Mouse (Mus musculus): ENCODE results near the gene Ppa1. TPM values are rescaled to one million over a fixed set of nuclear protein-coding genes. Genes with fewer than 3 reads are reported as not detected.

The Ppa1 gene
- polyA plus RNA-seq, 1 experiment from 2014 or later, result 156 TPM

DNA sequence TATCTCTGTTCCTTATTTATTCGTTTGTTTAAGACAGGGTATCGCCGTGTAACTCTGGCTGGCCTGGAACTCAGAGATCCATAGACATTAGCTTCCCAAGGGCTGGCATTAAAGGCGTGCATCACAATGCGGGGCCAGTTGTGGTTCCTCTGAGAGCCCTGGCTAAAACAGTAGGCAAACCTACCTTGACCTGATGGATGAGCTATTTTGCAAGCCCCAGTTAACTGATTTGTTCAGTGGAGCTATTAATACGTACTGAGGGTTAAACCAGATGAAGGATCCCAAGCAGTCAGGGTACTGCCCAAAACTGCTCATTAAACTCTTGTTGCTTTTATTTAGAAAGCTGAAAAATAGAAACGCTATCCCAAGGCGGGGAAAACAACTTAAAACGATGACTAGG, 31.2 kb downstream of the Ppa1 start:
- no peak for ATAC-seq (ENCODE audit: insufficient read depth, low FRiP score)
- WGBS, result 29% methylated on average over 9 of the region's 9 CpGs
- H3K4me1 ChIP-seq (ENCODE audit: control insufficient read depth, insufficient read depth, low read length), result peaks cover 11% of the 10 kb centered on the region
- H3K4me3 ChIP-seq (replicated peaks; ENCODE audit: low read length), result peak overlapping the region; percentile 94
- H3K27me3 ChIP-seq (ENCODE audit: control insufficient read depth, insufficient read depth, low read length), result no peaks in the 10 kb centered on the region
- peak overlapping the region; percentile 71 for H3K4me2 ChIP-seq (ENCODE audit: low read depth, low read length)
- H3K27ac ChIP-seq (ENCODE audit: low read length), result peak overlapping the region; percentile 91
- no peaks in the 10 kb centered on the region for H3K9me3 ChIP-seq (replicated peaks; ENCODE audit: control insufficient read depth, low read length)
- H3K9ac ChIP-seq (ENCODE audit: low read length), result peak overlapping the region; percentile 84
- H3K36me3 ChIP-seq (ENCODE audit: control insufficient read depth, insufficient read depth, low read length), result no peaks in the 10 kb centered on the region

DNA sequence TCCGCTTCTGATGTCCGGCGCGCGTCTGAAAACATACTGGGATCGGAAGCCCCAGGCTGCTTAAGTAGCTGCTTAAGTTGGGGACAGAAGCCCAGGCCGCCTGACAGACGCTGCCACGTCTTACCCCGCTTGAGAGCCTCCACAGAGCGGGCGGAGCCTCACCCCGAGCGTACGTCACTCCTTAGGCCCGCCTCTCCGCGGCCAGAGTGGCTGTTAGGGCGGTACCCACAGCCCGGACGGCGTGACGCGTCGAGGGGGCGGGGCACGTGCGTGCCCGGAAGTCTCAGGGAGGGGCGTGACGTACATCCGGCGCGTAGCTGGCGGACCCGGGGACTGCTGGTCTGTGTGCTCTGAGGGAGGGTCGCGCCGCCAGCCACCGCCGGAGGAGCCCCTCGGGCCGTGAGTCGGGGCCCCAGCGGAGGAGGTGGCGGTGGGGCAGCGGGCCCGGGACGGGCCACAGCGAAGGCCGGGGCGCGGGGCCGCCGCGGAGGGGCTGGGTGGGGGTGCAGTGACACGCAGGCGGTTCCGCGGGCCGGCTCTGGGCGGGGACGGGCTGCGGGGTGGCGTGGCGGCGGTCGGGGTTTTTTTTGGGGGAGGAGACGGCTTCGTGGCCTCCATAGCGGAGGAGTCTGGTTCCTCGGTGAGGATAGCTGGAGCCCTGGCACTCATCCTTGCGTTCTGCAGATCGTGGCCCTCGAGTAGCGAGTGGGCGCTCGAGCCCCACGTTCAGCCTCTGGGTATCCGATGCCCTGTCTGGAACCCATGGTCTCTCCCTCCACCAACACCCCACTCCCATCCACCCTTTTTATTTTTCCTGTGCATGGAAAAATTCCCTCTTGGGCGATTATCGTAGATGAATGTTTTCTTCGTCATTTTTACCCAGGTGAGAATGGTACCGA, 31.9 kb downstream of the Ppa1 start, which contains the start of gene Sar1a:
TSS of gene Sar1a (plus strand) at position 285 of the 899 bp plus-strand sequence.
- peak within 1 kb of the TSS; percentile 99 for H3K9ac ChIP-seq (ENCODE audit: low read length)
- peak; percentile 100 for ATAC-seq (ENCODE audit: insufficient read depth, low FRiP score)
- WGBS, result under 1% methylated on average over 84 of the region's 84 CpGs
- peak within 1 kb of the TSS; percentile 78 for H3K4me2 ChIP-seq (ENCODE audit: low read depth, low read length)
- peak within 1 kb of the TSS; percentile 91 for H3K27ac ChIP-seq (ENCODE audit: low read length)
- H3K4me3 ChIP-seq (replicated peaks; ENCODE audit: low read length), result peak within 1 kb of the TSS; percentile 94
- H3K36me3 ChIP-seq (ENCODE audit: control insufficient read depth, insufficient read depth, low read length), result 0 out of 2 replicates have a peak, but pooled peaks cover 1% of the 10 kb centered on the region
- H3K27me3 ChIP-seq (ENCODE audit: control insufficient read depth, insufficient read depth, low read length), result no peaks in the 10 kb centered on the region
- peaks cover 11% of the 10 kb centered on the region for H3K4me1 ChIP-seq (ENCODE audit: control insufficient read depth, insufficient read depth, low read length)
- H3K9me3 ChIP-seq (replicated peaks; ENCODE audit: control insufficient read depth, low read length), result no peaks in the 10 kb centered on the region

DNA sequence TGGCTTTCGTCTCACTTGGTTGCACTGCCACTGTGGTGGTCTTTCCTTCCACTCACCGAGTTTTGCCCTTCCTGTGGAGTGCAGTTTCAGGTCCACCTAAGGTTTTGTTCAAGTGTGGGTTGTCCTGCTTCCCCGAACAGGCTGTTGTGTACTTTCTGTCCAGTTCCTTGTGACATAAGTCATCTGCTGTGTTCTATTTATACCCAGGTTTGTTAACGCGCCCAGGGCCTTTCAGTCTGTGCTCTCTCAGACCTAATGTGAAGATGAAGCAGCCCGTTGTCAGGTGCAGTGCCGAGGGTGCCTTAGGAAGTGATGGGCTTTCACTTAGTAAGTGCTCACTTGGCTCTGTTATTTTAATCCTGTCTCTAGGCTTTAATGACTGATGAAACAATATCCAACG, 41.1 kb downstream of the Ppa1 start:
- peaks cover 21% of the 10 kb centered on the region; the same call in 1 of the 2 replicates for H3K36me3 ChIP-seq (ENCODE audit: control insufficient read depth, insufficient read depth, low read length)
- no peak overlapping the region for H3K4me3 ChIP-seq (replicated peaks; ENCODE audit: low read length)
- no peaks in the 10 kb centered on the region for H3K9me3 ChIP-seq (replicated peaks; ENCODE audit: control insufficient read depth, low read length)
- H3K4me2 ChIP-seq (ENCODE audit: low read depth, low read length), result no peak overlapping the region
- H3K27me3 ChIP-seq (ENCODE audit: control insufficient read depth, insufficient read depth, low read length), result no peaks in the 10 kb centered on the region
- H3K9ac ChIP-seq (ENCODE audit: low read length), result no peak overlapping the region
- ATAC-seq (ENCODE audit: insufficient read depth, low FRiP score), result no peak
- no peak overlapping the region for H3K27ac ChIP-seq (ENCODE audit: low read length)
- no peaks in the 10 kb centered on the region for H3K4me1 ChIP-seq (ENCODE audit: control insufficient read depth, insufficient read depth, low read length)
- 80% methylated on average over 8 of the region's 8 CpGs for WGBS

DNA sequence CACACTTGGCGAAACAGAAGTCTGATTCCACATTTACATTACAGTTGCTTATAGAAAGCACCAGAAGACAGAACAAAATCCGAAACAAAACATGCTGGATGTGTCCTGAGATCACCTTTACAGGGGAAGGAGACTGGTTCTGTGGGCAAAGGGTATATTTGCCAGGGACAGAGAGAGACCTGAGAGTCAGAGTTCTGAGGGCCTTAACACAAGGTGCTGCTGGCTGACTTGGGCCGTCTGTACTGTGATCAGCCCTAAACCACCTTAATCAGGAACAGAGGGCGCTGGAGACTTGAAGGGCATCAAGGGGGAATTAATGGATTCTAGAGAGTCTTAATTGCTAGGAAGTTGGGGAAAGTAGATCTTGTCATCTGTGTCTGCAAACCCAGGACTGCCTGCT, 45.2 kb downstream of the Ppa1 start:
- no peak overlapping the region for H3K4me2 ChIP-seq (ENCODE audit: low read depth, low read length)
- no peaks in the 10 kb centered on the region for H3K9me3 ChIP-seq (replicated peaks; ENCODE audit: control insufficient read depth, low read length)
- H3K9ac ChIP-seq (ENCODE audit: low read length), result no peak overlapping the region
- H3K27me3 ChIP-seq (ENCODE audit: control insufficient read depth, insufficient read depth, low read length), result no peaks in the 10 kb centered on the region
- H3K27ac ChIP-seq (ENCODE audit: low read length), result no peak overlapping the region
- H3K36me3 ChIP-seq (ENCODE audit: control insufficient read depth, insufficient read depth, low read length), result peaks cover 6% of the 10 kb centered on the region; the same call in 1 of the 2 replicates
- H3K4me1 ChIP-seq (ENCODE audit: control insufficient read depth, insufficient read depth, low read length), result peaks cover 15% of the 10 kb centered on the region
- 74% methylated on average over 4 of the region's 4 CpGs for WGBS
- ATAC-seq (ENCODE audit: insufficient read depth, low FRiP score), result no peak
- no peak overlapping the region for H3K4me3 ChIP-seq (replicated peaks; ENCODE audit: low read length)

DNA sequence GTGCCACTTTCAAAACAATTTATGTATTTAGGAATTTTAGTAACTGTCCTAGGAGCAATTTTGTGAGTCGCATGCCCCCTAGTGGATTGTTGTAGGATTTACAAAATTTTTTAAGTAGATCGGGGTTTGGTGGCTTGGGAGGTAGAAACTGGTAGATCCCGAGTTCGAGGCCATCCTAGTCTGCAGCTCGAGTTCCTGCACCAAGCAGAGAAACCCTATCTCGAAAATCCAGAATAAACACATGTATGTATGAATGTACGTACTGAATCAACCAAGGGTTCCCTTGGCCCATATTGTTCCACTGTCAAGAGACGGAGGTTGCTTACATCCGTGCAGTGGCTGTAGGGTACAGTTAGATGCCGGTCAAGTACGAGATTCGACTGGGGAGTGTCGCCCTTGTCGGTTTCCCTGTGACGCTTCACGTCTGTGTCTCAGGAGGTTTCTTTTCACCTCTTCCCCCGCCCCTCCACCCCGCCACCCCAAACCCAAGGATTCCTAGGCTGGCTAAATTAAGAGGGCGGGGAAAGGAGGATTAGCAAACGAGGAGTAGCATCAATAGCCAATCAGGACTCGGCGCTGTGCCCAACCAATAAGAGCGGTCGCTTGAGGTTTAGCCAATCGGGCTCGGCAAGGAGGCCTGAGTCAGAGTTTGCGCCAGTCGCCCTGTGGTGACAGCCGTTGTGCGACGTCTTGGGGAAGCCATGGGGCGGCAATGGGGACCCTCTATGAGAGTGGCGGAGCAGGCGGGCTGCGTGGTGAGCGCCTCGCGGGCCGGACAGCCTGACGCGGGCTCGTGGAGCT, 46.7 kb downstream of the Ppa1 start, which contains the start of gene Tysnd1:
TSS of gene Tysnd1 (plus strand) at position 645 of the 801 bp plus-strand sequence.
- Histone ChIP-seq H3K27me3 (ENCODE audit: control insufficient read depth, insufficient read depth, low read length) (no peaks in the 10 kb centered on the region), H3K36me3 (ENCODE audit: control insufficient read depth, insufficient read depth, low read length) (peaks cover 2% of the 10 kb centered on the region; the same call in 1 of the 2 replicates), H3K4me2 (ENCODE audit: low read depth, low read length) (peak within 1 kb of the TSS; percentile 100), H3K9ac (ENCODE audit: low read length) (peak within 1 kb of the TSS; percentile 83), H3K27ac (ENCODE audit: low read length) (peak within 1 kb of the TSS; percentile 59), H3K4me3 (replicated peaks; ENCODE audit: low read length) (peak within 1 kb of the TSS; percentile 89), H3K4me1 (ENCODE audit: control insufficient read depth, insufficient read depth, low read length) (peaks cover 15% of the 10 kb centered on the region), H3K9me3 (replicated peaks; ENCODE audit: control insufficient read depth, low read length) (no peaks in the 10 kb centered on the region)
- ATAC-seq (ENCODE audit: insufficient read depth, low FRiP score), result peak; percentile 96
- under 1% methylated on average over 42 of the region's 42 CpGs for WGBS

DNA sequence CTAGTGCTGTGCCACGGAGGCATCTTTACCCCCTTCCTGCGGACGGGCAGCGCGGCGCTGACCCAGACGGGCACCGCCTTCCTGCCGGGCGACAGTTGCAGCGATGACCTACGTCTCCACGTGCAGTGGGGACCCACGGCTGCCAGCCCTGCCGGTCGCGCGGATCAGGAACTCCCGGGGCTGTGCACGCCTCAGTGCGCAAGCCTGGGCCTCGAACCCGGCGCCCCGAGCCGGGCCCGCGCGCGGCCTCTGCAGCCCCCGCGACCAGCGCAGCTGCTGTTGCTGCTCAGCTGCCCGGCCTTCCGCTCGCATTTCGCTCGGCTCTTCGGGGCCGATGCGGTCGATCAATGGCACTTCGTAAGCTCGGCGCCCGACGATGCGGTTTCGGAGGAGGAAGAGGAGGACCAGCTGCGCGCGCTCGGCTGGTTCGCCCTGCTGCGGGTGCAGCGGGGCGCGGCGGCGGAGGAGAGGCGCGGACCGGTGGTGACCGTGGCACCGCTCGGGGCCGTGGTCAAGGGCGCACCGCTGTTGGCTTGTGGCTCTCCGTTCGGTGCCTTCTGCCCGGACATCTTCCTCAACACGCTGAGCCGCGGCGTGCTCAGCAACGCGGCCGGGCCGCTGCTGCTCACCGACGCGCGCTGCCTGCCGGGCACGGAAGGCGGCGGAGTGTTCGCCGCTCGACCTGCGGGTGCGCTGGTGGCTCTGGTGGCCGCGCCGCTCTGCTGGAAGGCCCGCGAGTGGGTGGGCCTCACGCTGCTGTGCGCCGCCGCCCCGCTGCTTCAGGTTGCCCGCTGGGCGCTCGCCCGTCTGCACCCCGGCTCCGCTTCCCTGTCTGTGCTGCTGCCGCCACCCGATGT, 47.6 kb downstream of the Ppa1 start:
- Histone ChIP-seq H3K9me3 (replicated peaks; ENCODE audit: control insufficient read depth, low read length) (no peaks in the 10 kb centered on the region), H3K4me3 (replicated peaks; ENCODE audit: low read length) (peak overlapping the region; percentile 89), H3K4me2 (ENCODE audit: low read depth, low read length) (peak overlapping the region; percentile 100), H3K27me3 (ENCODE audit: control insufficient read depth, insufficient read depth, low read length) (no peaks in the 10 kb centered on the region), H3K27ac (ENCODE audit: low read length) (0 out of 2 replicates have a peak overlapping the region, but pooled peaks have one; percentile 30), H3K4me1 (ENCODE audit: control insufficient read depth, insufficient read depth, low read length) (peaks cover 15% of the 10 kb centered on the region), H3K9ac (ENCODE audit: low read length) (peak overlapping the region; percentile 83), H3K36me3 (ENCODE audit: control insufficient read depth, insufficient read depth, low read length) (peaks cover 5% of the 10 kb centered on the region; the same call in 1 of the 2 replicates)
- under 1% methylated on average over 111 of the region's 111 CpGs for whole genome bisulfite sequencing
- ATAC-seq (ENCODE audit: insufficient read depth, low FRiP score), result peak; percentile 49

DNA sequence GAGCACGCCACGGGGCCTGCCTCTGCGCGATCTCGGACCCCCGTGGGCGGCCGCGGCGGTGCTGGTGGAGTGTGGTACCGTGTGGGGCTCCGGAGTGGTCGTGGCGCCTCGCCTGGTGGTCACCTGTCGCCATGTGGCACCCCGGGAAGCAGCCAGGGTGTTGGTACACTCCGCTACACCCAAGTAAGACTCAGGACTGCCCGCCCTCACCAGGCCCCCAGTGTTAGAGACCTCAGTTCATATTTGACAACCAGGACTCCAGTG, 48.1 kb downstream of the Ppa1 start:
- 9% methylated on average over 19 of the region's 19 CpGs for WGBS
- Histone ChIP-seq H3K4me2 (ENCODE audit: low read depth, low read length) (peak overlapping the region; percentile 100), H3K9ac (ENCODE audit: low read length) (peak overlapping the region; percentile 83), H3K27me3 (ENCODE audit: control insufficient read depth, insufficient read depth, low read length) (no peaks in the 10 kb centered on the region), H3K27ac (ENCODE audit: low read length) (no peak overlapping the region), H3K4me3 (replicated peaks; ENCODE audit: low read length) (peak overlapping the region; percentile 89), H3K4me1 (ENCODE audit: control insufficient read depth, insufficient read depth, low read length) (peaks cover 15% of the 10 kb centered on the region), H3K9me3 (replicated peaks; ENCODE audit: control insufficient read depth, low read length) (no peaks in the 10 kb centered on the region), H3K36me3 (ENCODE audit: control insufficient read depth, insufficient read depth, low read length) (peaks cover 2% of the 10 kb centered on the region; the same call in 1 of the 2 replicates)
- no peak for ATAC-seq (ENCODE audit: insufficient read depth, low FRiP score)

DNA sequence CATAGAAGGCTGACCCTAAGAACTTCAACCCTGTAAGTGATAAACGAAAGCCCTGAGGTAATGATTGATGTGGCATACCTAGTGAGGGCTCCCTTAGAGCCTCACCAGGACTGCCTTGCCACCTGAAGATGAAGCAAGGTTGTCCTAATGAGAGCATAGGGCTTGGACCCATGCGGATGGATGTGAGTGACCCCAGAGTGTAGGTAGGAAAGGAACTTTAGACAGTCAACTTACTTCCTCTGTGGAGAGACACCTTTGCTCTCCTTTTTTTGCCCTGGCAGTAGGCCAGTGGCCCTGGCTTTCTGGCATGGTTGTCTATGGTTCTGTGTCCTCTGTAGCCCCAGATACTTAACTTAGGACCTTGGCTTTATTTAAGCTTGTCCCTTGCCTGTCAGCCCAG, 48.7 kb downstream of the Ppa1 start:
- H3K27me3 ChIP-seq (ENCODE audit: control insufficient read depth, insufficient read depth, low read length), result no peaks in the 10 kb centered on the region
- H3K27ac ChIP-seq (ENCODE audit: low read length), result no peak overlapping the region
- ATAC-seq (ENCODE audit: insufficient read depth, low FRiP score), result no peak
- WGBS, result 74% methylated on average over 2 of the region's 2 CpGs
- H3K4me1 ChIP-seq (ENCODE audit: control insufficient read depth, insufficient read depth, low read length), result peaks cover 15% of the 10 kb centered on the region
- peaks cover 4% of the 10 kb centered on the region; the same call in 1 of the 2 replicates for H3K36me3 ChIP-seq (ENCODE audit: control insufficient read depth, insufficient read depth, low read length)
- peak overlapping the region; percentile 83 for H3K9ac ChIP-seq (ENCODE audit: low read length)
- peak overlapping the region; percentile 100 for H3K4me2 ChIP-seq (ENCODE audit: low read depth, low read length)
- H3K4me3 ChIP-seq (replicated peaks; ENCODE audit: low read length), result peak overlapping the region; percentile 89
- H3K9me3 ChIP-seq (replicated peaks; ENCODE audit: control insufficient read depth, low read length), result no peaks in the 10 kb centered on the region
